Mouse (Mus musculus) olfactory bulb, adult 2 months (tissue): ENCODE data around the gene Klk6. TPM values are rescaled to one million over a fixed set of nuclear protein-coding genes. Genes with fewer than 3 reads are reported as not detected.

Experiments
- H3K27ac ChIP-seq: fragments of 200-500 bp; 2 replicates; pipeline ENCODE4 v1.5.1; 2012; ENCODE audit warnings: low read depth, low read length; ENCODE audit not compliant: insufficient read depth
- H3K4me1 ChIP-seq: fragments of 200-500 bp; 2 replicates; pipeline ENCODE4 v1.6.1; 2012; ENCODE audit warnings: low read length; ENCODE audit not compliant: control insufficient read depth, insufficient read depth
- H3K4me3 ChIP-seq: fragments of 200-500 bp; 2 replicates; pipeline ENCODE4 v1.5.1; 2012; ENCODE audit warnings: mild to moderate bottlenecking, low read depth, low read length, moderate library complexity; ENCODE audit not compliant: insufficient read depth
- CTCF ChIP-seq: fragments of 200-500 bp; IDR thresholded peaks from 2 replicates; pipeline ENCODE4 v1.5.1; 2012; ENCODE audit warnings: low read depth, mild to moderate bottlenecking, low read length, moderate library complexity; ENCODE audit not compliant: insufficient read depth
- POLR2A ChIP-seq: fragments of 200-500 bp; IDR thresholded peaks from 2 replicates; pipeline ENCODE4 v1.6.1; 2012; ENCODE audit warnings: mild to moderate bottlenecking, low read depth, low read length, moderate library complexity; ENCODE audit not compliant: insufficient read depth
- WGBS: fragments of 180-500 bp; shearing (Covaris S2); methylation state at CpG from one replicate; pipeline ENCODE4 v1.1.7; 2018; 5-methylcytosine and 5-hydroxymethylcytosine counted together
- polyA plus RNA-seq: library from polyadenylated mRNA; stranded (reverse); fragments of >200 nt; gene quantifications from 2 replicates; pipeline ENCODE4 v1.2.4, GENCODE M21; 2012; ENCODE audit warnings: low replicate concordance; ENCODE audit not compliant: missing spikeins, insufficient read depth, insufficient read length

The Klk6 gene
- polyA plus RNA-seq, 1 experiment, result not detected

DNA sequence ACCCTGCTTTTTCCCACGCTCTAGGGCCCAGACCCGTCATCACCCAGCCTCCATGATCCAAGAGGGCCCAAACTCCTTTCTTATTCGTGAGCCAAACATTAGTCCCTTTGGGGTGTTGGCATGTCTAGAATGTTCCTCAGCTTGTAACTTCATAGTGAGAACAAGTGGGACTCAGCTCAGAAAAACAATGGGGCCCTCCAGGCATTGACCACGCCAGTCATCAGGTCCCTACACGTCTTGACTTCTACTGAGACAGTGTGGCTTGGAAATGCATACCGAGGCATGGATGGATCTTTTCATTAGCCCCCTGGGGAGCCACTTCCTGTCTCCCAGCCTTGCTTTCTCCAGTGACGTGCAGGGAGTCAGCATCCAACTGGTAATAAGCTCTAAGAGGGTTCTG, 24.4 kb upstream of the Klk6 start:
- Histone ChIP-seq H3K4me3 (no peak overlapping the region), H3K4me1 (peaks cover 17% of the 10 kb centered on the region), H3K27ac (no peak overlapping the region)
- WGBS, result 70% methylated on average over 7 of the region's 7 CpGs
- TF ChIP-seq CTCF, result no peak
- no peak for TF ChIP-seq POLR2A

DNA sequence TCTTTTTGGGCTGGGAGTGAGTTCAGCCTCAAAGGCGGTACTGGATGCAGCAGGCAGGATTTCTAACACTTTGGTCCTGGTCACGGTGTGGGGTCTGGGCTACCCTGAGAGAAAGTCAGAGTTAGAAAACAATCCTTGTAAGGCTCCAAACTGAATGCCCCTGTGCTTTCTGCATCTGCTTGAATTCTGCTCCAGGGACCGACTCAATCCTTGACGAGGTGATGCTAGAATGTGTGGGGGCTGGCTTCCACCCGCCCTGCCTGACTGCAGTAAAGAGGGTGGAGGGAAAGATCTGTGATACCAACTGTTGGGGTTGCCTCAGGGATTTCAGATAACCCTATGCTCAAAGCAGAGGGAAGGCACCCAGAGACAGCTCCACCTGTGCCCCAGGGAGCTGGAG, 13.3 kb upstream of the Klk6 start, which contains the start of gene Klk7:
Gene Klk7 (plus strand): TSS at position 301 of the 400 bp plus-strand sequence.
- H3K4me3 ChIP-seq, result no peak within 1 kb of the TSS
- H3K27ac ChIP-seq, result no peak within 1 kb of the TSS
- H3K4me1 ChIP-seq, result no peaks in the 10 kb centered on the region
- no peak for TF ChIP-seq CTCF
- no peak for TF ChIP-seq POLR2A
- WGBS, result 41% methylated on average over 5 of the region's 5 CpGs

DNA sequence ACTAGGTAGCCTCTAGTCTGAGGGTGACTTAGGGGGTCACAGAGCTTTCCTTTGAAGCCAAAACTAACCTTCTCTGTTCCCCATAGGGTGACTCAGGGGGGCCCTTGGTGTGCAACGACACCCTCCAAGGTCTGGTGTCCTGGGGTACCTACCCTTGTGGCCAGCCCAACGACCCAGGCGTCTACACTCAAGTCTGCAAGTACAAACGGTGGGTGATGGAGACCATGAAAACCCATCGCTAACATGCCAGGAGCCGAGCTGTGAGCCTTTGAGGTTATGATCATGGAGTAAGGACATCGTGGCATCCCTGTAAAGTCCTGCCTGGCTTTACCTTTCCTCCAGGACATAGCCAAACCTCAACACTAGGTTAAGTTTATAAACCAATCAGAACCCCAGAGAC, 9.1 kb upstream of the Klk6 start:
- WGBS, result 91% methylated on average over 7 of the region's 7 CpGs
- no peak overlapping the region for H3K4me3 ChIP-seq
- no peaks in the 10 kb centered on the region for H3K4me1 ChIP-seq
- TF ChIP-seq POLR2A (no peak), CTCF (no peak)
- H3K27ac ChIP-seq, result no peak overlapping the region

DNA sequence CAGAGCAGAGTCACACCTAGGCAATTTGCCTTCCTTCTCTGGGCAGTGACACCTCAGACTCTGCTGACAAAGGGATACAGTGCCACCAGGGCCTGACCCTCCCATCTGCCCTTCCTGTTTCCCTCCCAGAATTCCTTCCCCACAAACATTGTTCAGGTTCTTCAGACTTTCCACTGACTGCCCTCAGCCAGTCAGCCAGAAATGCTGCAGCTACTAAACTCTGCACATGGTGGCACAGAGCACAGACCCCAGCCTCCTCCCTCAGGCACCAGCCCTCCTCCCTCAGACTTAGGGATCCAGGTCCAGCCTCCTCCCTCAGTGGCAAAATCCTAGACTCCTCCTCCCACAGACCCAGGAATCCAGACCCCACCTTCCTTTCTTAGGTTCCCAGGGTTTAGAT, 7.6 kb upstream of the Klk6 start:
- Histone ChIP-seq H3K4me1 (no peaks in the 10 kb centered on the region), H3K27ac (no peak overlapping the region), H3K4me3 (no peak overlapping the region)
- no peak for TF ChIP-seq POLR2A
- no peak for TF ChIP-seq CTCF

DNA sequence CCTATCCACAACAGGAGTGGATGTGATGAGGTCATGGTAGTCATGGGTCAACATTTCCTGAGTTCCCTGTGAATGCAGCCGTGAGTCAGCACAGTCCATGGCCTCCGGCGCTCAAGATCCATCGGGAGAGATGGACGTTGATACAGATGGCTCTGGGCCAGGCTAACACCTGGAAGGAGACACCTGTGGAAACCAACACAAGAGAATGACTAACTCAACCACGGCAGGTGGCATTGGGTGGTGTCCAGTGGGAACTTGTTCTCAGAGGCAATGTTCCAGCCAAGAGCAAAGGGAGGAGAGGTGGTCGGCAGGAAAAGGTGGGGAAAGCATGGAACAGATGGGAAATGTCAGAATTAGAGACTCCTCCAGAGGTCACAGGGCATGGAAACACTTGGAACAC, 2.7 kb upstream of the Klk6 start:
- 92% methylated on average over 7 of the region's 7 CpGs for WGBS

DNA sequence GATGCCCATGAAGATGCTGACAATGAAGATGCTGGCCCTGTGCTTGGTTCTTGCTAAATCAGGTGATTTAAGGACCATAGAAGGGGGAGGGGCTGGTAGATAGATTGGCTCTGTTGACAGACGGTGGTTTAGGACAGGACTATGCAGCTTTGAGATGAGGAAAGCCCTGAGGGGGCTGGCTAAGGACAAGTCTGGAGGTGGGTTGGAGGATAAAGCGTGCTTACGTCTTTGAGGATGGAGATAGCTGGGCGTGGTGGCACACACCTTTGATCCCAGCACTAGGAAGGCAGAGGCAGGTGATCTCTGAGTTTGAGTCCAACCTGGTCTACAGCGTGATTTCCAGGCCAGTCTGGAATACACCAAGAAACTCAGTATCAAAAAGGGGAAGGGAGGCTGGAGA, 1.8 kb downstream of the Klk6 start:
- H3K27ac ChIP-seq, result no peak overlapping the region
- TF ChIP-seq CTCF (no peak), POLR2A (no peak)
- H3K4me3 ChIP-seq, result no peak overlapping the region
- 84% methylated on average over 5 of the region's 5 CpGs for WGBS
- no peaks in the 10 kb centered on the region for H3K4me1 ChIP-seq

More for the DNA sequence above, 2.7 kb upstream of the Klk6 start:
- TF ChIP-seq CTCF (no peak), POLR2A (no peak)
- Histone ChIP-seq H3K4me3 (no peak overlapping the region), H3K4me1 (no peaks in the 10 kb centered on the region), H3K27ac (no peak overlapping the region)

DNA sequence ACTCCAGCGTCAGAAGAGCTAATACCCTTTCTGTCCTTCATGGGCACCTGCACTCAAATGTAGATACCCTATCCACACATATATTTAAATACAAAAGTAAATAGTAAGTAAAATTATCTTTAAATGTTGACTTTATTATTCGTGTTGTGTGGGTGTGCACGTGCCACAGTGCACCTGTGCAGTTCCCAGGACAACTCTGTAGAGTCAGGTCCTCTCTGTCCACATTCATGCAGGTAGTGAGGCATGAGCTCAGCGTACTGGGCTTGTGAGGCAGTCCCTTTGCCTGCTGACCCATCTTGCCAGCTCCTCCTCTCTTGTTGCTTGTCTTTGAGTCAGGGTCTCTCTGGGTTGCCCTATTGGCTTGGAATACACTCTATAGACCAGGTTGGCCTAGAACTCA, 3.4 kb downstream of the Klk6 start:
- Histone ChIP-seq H3K27ac (no peak overlapping the region), H3K4me3 (no peak overlapping the region), H3K4me1 (no peaks in the 10 kb centered on the region)
- 84% methylated on average over 4 of the region's 4 CpGs for WGBS
- no peak for TF ChIP-seq CTCF
- no peak for TF ChIP-seq POLR2A

DNA sequence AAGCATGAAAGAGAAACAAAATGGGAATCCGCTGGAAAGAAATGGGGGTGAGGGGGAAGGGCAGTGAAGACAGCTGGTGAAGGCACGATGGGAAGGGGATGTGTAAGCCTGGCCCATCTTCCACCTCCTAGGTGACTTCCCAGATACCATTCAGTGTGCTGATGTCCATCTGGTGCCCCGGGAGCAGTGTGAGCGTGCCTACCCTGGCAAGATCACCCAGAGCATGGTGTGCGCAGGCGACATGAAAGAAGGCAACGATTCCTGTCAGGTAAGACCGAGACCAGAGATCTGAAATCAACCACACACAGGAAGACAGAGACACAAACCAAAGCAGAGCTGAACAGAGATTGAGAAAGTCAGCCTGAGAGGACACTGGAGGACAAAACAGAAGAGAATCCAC, 4.7 kb downstream of the Klk6 start:
- Histone ChIP-seq H3K4me3 (no peak overlapping the region), H3K4me1 (no peaks in the 10 kb centered on the region), H3K27ac (no peak overlapping the region)
- WGBS, result 89% methylated on average over 8 of the region's 8 CpGs
- no peak for TF ChIP-seq POLR2A
- TF ChIP-seq CTCF, result no peak

DNA sequence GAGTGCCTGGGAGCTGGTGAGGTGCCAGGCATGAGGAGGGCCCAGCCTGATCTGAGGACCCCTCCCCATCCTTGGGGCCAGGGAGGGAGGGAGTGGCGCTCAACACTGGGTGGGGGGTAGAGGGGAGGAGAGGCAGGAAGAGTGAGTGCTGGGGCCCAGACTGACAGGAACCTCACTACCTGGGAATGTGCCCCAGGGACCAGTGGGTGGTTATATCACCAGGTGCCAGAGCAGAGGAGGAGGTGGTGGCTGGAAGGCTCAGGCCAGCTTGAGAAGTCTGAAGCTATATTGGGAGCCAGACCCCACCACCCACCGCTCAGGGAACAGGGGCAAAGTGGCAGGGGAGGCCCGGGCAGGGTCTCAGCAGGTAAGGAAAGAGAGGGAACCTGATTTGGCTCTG, 17.4 kb downstream of the Klk6 start, which contains the start of gene Klk5:
Gene Klk5 (plus strand): TSS at position 271 of the 400 bp plus-strand sequence.
- TF ChIP-seq POLR2A, result no peak
- no peak for TF ChIP-seq CTCF
- H3K4me3 ChIP-seq, result no peak within 1 kb of the TSS

DNA sequence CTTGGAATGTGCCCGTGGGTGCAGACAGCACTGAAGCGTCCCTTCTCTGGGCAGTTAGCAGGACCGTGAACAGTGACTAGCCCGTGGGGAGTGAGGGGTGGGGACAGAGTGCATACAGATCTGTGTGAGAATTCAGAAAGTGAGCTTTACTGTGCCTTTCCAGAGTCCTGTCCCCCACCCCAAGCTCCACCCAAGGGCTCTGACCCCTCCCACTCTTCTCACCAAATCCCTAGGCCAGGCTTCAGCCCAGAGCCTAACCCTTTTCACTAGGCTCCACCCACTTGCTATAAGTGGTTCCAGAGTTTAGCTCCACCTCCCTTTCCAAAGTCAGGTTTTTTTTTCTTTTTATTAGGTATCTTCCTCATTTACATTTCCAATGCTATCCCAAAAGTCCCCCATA, 19.5 kb downstream of the Klk6 start:
- H3K4me1 ChIP-seq, result no peaks in the 10 kb centered on the region
- WGBS, result 86% methylated on average over 4 of the region's 4 CpGs
- TF ChIP-seq CTCF, result no peak
- no peak for TF ChIP-seq POLR2A

More for the DNA sequence above, 17.4 kb downstream of the Klk6 start, which contains the start of gene Klk5:
- H3K4me1 ChIP-seq, result no peaks in the 10 kb centered on the region
- 70% methylated on average over 3 of the region's 3 CpGs for WGBS
- no peak within 1 kb of the TSS for H3K27ac ChIP-seq

More for the DNA sequence above, 19.5 kb downstream of the Klk6 start:
- Histone ChIP-seq H3K4me3 (no peak overlapping the region), H3K27ac (no peak overlapping the region)
